Mouse (Mus musculus) ES-E14 (cell line): ENCODE results near the gene 1110059E24Rik.

ENCODE experiments used
- CHD2 ChIP-seq: IDR thresholded peaks from 2 replicates; pipeline ENCODE4 v1.6.1; 2014; ENCODE audit warnings: mild to moderate bottlenecking, low read depth, low read length, inconsistent platforms
- HCFC1 ChIP-seq: IDR thresholded peaks from 2 replicates; pipeline ENCODE4 v1.6.1; 2012; ENCODE audit warnings: low read length, inconsistent platforms, borderline replicate concordance; ENCODE audit not compliant: insufficient read depth
- MAFK ChIP-seq: IDR thresholded peaks from 2 replicates; pipeline ENCODE4 v1.6.1; 2014; ENCODE audit warnings: mild to moderate bottlenecking, low read depth, low read length, inconsistent platforms; ENCODE audit not compliant: insufficient read depth
- ZC3H11A ChIP-seq: IDR thresholded peaks from 2 replicates; pipeline ENCODE4 v1.6.1; 2012; ENCODE audit warnings: low read depth, mild to moderate bottlenecking, inconsistent platforms, low read length, borderline replicate concordance
- ZNF384 ChIP-seq: IDR thresholded peaks from 2 replicates; pipeline ENCODE4 v1.6.1; 2012; ENCODE audit warnings: low read depth, low read length, inconsistent platforms

DNA sequence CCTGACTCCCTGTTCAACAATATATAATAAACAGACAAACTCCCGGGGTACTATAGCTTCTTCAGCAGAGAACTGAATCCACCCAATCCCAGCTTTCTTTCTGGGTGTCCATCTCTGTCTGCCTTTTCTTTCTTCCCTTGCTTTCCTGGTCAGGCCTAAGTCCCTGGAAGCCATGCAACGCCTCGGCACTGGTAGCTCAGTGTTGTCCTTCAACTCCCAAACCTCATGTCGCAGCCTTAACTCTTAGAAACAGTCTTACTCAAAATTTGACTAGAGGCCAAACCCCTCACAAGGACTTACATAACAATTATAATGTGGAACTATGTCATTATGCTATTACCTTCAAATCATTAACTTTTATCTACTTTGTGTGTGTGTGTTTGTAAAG, 28.6 kb downstream of the 1110059E24Rik start:
- TF ChIP-seq ZC3H11A = no peak
- no peak for TF ChIP-seq CHD2
- no peak for TF ChIP-seq ZNF384
- no peak for TF ChIP-seq HCFC1
- TF ChIP-seq MAFK = no peak
